Mouse (Mus musculus): ENCODE data around the gene Nudt8.
"Not testable (repeated sequence)": the region's sequence is repeated elsewhere in the genome, so short reads cannot be mapped to it uniquely, and the experiment has no call there.

Nudt8 gene

GRCm38 (mm10) chr19:4000119-4000900, at the start of gene Nudt8, which contains the start of gene Gm49405:
Nudt8 (plus strand) TSS chr19:4000580.
Gm49405 (plus strand) TSS chr19:4000626.
- in situ Hi-C loops (cut with MseI, MboI) = no loop called here

GRCm38 (mm10) chr19:3951461-3951860, 48.9 kb upstream of the Nudt8 start:
- in situ Hi-C loops (cut with MseI, MboI) = no loop called here

DNA sequence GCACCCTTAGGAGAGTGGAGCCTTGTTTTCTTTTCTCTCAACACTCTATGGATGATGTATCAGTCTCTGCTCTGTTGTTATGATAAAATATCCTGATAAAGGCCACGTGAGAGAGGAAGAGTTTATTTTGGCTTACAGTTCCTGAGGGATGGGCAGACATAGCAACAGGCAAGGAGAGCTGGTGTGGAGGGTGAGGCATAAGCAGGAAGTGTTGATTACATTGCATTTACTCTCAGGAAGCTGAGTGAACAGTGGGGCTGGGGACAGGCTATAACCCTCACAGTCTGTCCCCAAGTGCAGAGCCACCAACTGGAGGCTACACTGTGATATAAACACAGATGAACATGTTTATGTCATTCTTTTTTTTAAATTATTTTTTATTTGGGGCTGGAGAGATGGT, 48.3 kb upstream of the Nudt8 start:
- in situ Hi-C loops (cut with MseI, MboI) = no loop called here

GRCm38 (mm10) chr19:3955033-3955432, 45.3 kb upstream of the Nudt8 start:
- in situ Hi-C loops (cut with MseI, MboI) = no loop called here

DNA sequence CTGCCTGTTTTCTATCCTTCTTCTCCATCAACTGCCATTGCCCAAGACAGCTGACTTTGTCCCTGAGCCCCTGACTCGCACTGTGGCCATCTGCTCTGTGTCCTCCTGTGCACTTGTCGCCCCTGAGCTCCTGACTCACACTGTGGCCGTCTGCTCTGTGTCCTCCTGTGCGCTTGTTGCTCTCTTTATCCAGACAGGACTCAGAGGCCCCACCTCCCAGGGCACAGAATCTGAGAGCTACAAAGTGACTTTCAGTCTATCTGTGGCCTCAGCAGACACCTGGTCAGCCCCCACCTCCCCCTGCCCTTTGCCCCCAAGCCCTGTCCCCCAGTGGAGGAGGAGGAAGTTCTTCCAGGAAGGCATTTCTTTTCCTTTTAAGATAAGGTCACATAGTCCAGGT, 44.6 kb upstream of the Nudt8 start:
- in situ Hi-C loops (cut with MseI, MboI) = no loop called here

- in situ Hi-C loops (cut with MseI, MboI) = not testable (repeated sequence)
These were observed 42.9 kb upstream of the Nudt8 start for GRCm38 (mm10) chr19:3957296-3958036.

GRCm38 (mm10) chr19:3958470-3958869, 41.9 kb upstream of the Nudt8 start, which contains the start of gene Aldh3b3:
Aldh3b3 (plus strand) TSS chr19:3958645.
- in situ Hi-C loops (cut with MseI, MboI) = no loop called here

DNA sequence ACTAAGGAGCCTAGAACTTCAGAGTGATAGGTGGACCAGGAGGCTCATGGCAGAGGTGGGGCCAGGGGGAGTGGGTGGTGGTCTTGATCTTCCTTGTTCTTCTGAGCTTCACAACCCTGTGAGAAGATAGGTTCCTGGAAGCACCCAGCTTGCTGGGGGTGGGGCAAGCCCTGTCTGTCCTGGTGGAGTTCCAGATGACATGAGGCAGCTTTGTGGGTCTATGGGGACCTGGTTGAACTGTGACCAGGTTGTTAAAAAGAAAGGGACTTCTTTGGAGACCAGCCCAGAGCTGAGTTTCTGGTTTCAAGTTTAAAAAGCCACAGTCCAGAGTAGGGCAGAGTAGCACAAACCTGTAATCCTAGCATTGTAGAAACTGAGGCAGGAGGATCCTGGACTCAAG, 41.4 kb upstream of the Nudt8 start:
- in situ Hi-C loops (cut with MseI, MboI) = no loop called here

DNA sequence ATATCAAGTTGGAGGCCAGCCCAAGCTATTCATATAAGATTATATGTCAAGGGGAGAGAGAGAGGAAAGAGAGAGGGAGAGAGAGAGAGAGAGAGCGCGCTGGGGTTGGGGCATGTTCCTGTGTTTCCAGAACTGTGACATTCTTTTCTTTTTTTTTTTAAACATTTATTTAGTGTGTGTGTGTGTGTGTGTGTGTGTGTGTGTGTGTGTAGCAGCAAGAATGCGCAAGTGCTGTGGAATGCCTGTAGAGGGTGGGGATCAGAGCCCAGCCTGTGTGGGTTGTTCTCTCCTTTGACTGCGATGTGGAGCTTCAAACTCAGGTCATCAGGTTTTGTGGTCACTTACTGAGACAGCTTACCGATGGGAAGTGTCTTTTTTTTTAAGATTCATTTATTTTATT, 40.2 kb upstream of the Nudt8 start:
- in situ Hi-C loops (cut with MseI, MboI) = no loop called here

DNA sequence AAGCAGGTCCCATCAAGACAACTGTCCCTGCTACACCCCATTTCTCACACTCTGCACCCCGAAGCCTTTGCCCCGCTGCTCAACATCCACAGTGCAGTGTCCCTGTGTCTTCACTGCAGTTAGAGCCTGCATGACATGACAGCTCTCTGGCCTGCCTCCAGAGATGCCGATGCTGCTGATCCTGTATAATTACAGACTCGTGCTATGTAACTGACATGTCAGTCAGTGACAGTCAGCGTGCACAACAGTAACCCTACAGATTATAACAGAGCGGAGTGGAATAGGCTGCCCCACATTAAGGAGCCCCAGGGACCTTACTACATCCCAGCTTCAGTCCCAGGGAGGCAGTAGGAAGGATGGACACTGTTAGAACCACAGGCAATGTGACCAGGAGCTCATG, 38.6 kb upstream of the Nudt8 start:
- in situ Hi-C loops (cut with MseI, MboI) = not testable (repeated sequence)

- in situ Hi-C loops (cut with MseI, MboI) = no loop called here
These were observed 37.9 kb upstream of the Nudt8 start for GRCm38 (mm10) chr19:3962469-3962868.

DNA sequence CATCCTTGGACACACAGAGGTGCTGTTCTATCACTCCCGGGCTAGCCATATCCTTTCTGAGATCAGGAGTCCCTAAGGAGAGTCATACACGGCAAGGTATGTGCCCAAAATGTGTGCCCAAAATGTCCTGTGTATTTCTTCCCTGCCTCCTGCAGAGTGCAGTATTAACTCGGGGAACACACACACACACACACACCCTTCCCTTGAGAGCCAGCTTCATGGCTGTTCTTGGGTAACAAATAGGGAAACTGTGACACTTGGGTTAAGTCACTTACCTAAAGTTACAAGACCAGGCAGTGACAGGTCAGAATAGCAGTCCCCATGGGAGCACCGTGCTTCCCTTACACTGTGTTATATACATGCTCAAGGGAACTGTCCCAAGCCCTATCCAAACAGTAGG, 36.4 kb upstream of the Nudt8 start:
- in situ Hi-C loops (cut with MseI, MboI) = no loop called here

- in situ Hi-C loops (cut with MseI, MboI) = no loop called here
These were observed 33.9 kb upstream of the Nudt8 start for GRCm38 (mm10) chr19:3966330-3967075.

- in situ Hi-C loops (cut with MseI, MboI) = no loop called here
These were observed 33.1 kb upstream of the Nudt8 start for GRCm38 (mm10) chr19:3967258-3967657.

GRCm38 (mm10) chr19:3972229-3972628, 28.2 kb upstream of the Nudt8 start, which contains the start of gene Aldh3b2:
Aldh3b2 (plus strand) TSS chr19:3972328.
- in situ Hi-C loops (cut with MseI, MboI) = no loop called here

- in situ Hi-C loops (cut with MseI, MboI) = not testable (repeated sequence)
These were observed 25.8 kb upstream of the Nudt8 start for GRCm38 (mm10) chr19:3974608-3975007.

GRCm38 (mm10) chr19:3975866-3976265, 24.5 kb upstream of the Nudt8 start:
- in situ Hi-C loops (cut with MseI, MboI) = no loop called here

DNA sequence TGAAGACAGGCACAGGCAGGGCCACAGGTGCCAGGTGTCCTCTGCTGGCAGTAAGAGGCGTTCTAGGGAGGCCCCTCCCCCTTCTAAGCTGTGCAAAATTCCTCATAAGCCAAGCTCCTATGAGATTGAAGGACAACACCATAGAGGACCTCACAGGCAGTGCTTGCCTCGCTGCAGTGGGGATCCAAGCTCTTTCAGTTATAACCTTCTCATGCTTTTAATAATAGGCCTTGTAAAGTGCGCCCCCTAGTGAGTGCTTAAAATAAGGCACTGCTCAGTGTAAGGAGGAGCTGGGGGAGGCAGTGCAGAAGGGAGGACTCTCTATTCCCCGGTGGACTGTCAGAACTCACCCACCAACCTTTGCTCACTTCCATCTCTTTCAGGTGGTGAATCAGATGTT, 20.1 kb upstream of the Nudt8 start:
- in situ Hi-C loops (cut with MseI, MboI) = no loop called here

GRCm38 (mm10) chr19:3980917-3981316, 19.5 kb upstream of the Nudt8 start:
- in situ Hi-C loops (cut with MseI, MboI) = no loop called here

DNA sequence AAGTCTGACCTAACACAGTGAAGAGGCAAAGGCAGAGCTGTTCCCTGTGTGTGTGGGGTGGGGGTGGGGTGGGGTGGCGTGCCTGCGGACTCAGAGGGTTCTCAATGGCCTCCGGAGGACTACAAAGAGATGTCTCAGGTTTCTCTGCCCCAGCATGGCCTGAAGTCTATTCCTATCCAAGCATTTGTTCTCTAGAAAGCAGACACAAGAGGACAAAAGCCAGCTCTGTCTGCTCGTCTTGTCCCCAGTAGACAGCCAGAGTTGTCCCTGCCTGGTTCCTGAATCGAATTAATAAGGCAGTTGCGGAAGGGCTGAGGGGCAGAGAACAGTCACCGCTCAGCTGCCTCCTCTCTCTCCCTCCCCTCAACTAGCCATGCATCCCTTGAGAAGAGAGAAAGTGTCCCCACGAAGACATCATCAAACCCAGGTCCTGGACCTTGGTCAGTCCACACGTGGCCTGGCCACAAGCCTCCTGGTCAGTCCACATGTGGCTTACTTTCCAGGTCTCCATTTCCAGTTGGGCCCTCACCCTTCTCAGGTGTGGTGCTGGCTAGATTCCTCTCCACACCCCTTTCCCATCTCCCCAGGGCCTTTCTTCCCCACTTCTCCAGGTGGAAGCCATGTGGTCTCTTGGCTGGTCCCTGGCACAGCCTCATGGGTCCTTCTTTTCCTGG, 16.7 kb upstream of the Nudt8 start:
- in situ Hi-C loops (cut with MseI, MboI) = no loop called here

GRCm38 (mm10) chr19:3985261-3985681, 15.1 kb upstream of the Nudt8 start:
- in situ Hi-C loops (cut with MseI, MboI) = no loop called here

GRCm38 (mm10) chr19:3986334-3986733, 14.0 kb upstream of the Nudt8 start, which contains the start of gene Acy3:
Acy3 (plus strand) TSS chr19:3986570.
- in situ Hi-C loops (cut with MseI, MboI) = no loop called here

All from mouse trophoblast stem cell (cell line).